Mouse (Mus musculus): Measurements from ENCODE around the gene Nptn.

DNA sequence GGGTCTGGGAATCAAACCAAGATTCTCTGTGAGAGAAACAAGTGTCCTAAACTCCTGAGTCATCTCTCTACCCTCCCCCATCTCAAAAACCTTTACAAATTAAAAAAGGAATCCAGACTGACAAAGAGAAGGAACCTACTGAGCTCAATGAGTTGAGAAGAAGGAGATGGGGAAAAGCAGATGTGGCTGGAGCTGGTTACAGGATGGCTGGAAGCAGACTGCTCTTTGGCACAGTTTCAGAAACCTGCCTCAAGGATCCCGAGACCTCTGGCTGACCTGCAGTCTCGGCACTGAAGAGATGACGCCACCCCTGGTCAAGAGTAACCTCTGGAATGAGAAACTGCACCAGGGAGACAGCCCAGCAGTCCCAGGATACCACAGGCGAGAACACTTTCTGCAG, 90.4 kb downstream of the Nptn start:
- TF ChIP-seq CTCF (IDR thresholded peaks at IDR 0.05; ENCODE audit: control insufficient read depth, insufficient read depth, insufficient replicate concordance, low read depth, low read length) (no peak), POLR2A (IDR thresholded peaks at IDR 0.05; ENCODE audit: control insufficient read depth, low read depth, low read length) (no peak)

Measured in testis, adult 2 months (tissue).